Mouse (Mus musculus) thymus, adult 18-20 months (tissue): ENCODE results near the gene Mbnl2.

Source experiments
- DNase-seq, 2 experiments: peaks; one replicate each; pipeline ENCODE4 v3.0.0; 2022; ENCODE audit warnings: mixed read lengths in 2 of 2

The Mbnl2 gene

DNA sequence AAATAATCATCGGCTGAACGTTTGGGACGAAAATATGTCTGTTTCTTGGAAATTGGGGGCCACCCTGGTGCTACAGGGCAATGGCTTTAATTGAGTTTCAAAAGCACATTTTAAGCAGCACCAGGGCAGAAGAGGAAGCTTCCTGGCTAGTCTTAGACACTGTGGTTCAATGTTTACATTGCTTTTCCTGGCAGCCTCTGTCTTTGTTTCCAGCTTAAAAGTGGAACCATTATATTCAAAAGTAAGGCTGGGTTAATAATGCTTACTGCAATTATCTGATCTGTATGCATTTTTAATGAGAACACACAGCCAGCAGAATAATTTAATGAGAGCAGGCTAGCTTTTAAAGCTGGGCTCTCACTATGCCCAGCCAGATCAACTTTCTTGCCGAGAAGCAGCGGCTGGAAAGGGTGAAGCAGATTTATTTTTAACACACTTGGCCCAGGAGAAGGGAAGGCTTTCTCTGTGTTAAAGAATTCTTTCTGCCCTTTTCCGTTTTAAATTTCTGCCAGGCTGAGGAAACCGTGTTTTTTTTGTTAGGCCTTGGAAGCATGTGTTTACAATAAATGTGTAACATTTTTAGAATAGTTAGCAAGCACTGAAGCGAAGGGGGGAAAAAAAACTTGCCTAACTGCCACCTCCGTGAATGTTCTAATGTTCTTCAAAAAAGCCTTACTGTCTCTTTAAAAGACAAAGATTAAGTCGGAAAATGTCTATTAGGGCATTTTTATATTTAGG, 1.0 kb downstream of the Mbnl2 start:
- DNase-seq = no peak

DNA sequence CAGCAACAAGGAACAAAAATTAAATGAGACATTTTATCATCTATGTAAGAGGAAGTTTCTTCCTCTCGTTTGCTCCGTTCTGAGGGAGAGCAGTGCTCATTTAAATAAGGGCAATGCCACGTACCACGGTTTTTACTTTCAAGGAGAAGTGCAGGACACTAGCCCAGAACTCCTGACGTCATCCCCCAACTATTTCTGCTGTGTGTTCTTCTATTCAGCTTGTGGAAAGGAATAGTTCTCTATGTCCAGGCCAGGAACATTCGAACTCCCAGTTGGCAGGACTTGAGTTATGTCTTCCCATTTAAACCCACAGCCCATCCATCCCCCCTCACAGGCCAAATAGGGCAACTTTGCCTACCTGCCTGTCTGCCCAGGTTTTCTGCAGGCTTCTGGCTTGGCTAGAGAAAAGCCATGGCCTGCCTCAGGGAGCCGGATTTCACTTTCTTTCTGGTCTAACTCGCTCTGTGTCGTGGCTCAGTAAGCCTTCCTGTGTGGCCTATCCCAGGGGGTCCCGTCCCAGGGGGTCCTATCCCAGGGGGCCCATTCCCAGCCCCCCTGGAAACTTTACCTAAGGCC, 1.7 kb downstream of the Mbnl2 start:
- DNase-seq = no peak

DNA sequence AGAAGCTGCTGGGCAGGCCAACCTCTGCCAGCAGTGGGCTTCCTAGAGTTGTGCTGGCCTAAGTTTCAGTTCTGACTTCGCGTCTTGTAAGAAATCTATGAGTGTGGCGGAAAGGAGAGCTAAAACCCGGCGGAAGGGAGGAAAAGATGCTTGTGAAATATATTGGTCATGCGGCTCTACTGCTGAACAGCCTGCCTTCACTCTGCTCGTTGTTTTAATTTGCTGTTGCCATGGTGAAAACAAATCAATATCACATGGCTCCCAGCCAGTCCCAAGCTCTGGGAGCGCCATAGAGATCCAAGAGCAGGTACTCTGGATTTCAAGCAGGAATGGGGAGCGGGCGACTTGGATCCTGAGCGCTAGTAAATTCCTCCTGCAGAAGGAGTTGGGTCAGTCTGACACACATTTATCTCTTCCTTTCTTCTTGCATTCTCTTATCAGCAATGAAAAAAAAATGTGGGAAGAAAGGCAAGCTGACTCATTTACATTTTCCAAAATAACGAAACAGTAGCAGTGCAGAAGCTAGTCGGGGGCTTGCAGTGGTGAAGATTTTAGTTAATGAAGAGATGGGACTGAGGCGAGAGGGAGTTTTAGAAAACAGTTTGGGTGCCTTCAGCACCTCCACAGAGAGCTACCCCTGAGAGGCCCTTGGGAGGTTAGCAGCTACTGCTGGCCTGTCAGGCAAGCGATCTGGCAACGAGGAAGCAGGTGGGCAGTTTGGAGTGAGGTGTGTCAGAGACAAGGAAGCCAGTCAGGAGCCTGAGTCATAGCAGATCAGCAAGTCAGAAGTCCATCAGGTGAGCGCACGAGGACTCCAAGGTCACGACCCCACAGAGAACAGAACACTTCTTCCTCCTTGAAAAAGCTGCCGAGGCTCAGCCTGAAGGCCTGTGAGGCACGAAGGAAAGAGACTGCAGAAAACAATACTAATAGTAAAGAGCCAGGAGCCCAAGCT, 3.1 kb downstream of the Mbnl2 start:
- DNase-seq = no peak

DNA sequence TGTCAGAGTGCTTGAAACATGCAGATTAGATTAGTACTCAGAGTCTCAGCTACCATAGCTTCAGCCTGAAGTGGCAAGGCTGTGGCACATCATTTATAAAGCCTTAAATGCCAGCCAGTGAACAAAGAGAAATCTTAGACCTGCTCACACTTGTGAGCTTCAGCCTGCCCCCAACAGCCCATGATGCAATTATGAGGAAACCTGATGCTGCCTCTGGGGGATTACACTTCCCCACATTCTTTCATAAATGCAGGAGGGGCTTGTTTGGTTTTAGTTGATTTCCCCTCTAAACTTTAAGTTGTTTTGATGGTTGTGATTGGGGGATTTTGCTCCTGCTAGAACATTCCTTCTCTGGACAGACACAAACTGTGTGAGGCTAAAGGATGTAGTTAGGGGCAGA, 4.7 kb downstream of the Mbnl2 start:
- DNase-seq = no peak

DNA sequence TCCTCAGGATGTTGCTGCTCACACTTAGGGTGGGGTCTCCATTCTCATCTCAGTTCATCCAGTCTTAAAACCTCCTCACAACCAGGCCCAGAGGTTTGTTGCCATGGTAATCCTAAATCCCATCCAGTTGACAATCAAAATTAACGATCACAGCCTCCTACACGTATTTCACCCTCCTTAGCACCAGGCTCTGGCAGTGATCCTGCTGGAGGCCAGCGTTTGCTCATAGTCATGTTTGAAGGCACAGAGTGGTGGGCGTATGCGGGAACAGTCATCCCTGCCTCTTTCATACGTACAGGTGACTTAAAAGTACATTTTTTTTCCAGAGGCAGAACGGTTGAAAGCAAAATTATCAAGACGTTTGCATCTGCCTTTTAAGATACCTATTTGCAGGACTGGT, 8.3 kb downstream of the Mbnl2 start:
- no peak for DNase-seq

DNA sequence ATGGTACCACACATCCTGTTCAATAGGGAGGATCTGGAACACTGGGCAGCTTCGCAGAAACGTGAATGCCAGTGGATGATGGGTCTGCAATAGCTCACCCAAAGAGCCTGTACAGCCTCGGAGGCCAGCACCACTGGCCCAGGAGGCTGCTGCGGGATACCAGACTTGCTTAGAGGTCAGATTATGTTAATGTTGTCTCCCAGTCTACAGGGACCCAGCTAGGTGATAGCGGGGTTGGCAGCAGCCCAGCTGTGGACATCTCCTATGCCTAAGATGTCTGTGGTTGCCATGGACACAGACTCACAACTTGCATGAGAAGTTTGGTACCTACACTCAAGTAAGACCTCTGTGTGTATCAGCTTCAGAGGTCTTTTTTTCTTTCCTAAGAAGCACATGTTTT, 9.0 kb downstream of the Mbnl2 start:
- no peak for DNase-seq

DNA sequence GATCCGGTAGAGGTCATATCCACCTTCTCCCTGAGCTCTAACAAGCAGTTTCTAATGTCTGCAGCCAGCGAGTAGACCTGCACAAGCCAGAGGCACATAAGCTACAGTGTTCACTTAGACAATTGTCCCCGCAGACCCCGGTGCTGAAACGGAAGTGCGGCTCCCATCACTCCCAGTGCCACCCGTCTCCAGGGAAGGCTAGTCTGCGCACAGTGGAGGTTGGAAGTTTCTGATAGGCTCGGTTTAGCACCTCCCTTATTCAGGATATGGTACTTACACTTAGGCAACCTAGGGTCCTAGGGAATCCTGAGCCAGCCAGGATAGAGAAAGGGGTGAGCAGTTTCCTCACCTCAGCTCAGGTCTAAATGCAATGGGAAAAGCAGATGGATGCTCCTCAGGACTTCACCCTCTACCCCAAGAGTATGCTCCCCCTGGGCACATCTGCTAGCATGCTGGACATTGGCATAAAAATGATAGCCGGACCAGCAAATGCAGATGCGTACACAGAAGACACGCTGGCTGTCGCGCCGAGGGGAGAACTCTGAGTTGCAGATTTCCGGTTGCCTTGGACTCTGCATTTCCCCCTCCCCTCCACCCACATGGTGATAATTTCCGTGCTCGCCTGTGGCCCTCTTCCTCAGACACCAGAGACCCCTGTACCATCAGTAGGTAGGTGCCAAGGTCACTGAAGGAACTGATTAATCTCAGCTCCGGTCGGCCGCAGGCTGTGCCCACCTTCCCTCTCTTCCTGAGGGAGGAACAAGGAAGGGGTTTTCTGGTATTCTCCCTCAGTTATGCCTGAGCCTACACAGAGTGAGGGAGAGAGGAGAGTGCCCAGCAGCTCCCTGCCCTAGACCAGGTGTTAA, 11.9 kb downstream of the Mbnl2 start:
- DNase-seq = no peak

DNA sequence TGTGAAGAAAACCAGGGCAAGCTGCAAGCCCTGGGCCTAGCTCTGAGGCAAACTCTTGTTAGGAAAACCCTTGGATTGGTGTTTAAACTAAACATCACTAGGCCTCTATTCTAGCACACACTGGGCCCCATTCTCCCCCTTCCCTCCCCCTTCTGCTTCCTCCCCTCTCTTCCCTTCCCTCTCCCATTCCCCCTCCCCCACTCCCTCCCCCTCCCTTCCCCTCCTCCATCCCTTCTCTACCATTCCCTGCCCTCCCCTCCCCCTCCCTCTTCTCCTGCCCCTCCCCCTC, 12.5 kb downstream of the Mbnl2 start:
- DNase-seq = no peak

DNA sequence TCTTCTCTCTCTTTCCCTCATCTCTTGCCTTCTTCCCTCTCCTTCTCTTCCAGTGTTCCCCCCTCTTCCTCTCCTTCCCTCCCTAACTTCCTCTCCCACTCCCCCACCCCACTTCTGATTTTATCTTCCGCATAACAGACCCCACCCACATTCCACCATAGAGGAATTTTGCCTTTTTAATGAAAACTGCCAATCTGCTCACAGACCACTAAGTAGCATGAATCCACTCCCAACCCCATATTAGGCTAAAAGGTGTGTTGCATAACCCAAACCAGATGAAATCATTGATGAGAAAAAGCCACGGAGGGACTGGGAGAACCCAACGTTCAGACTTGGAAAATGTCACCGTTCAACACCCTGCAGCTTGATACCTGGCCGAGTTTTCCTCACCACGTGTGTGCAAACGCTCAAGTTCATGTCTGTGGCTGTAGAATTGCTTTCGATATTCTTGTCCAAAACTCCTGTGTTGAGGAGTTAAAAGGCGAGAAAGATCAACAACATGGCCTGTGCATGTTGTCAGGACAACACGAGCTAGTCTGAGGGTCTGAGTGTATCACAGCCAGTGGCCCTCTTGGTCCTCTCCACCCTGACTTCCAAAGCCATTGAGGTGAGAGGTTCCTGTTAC, 13.0 kb downstream of the Mbnl2 start:
- no peak for DNase-seq

DNA sequence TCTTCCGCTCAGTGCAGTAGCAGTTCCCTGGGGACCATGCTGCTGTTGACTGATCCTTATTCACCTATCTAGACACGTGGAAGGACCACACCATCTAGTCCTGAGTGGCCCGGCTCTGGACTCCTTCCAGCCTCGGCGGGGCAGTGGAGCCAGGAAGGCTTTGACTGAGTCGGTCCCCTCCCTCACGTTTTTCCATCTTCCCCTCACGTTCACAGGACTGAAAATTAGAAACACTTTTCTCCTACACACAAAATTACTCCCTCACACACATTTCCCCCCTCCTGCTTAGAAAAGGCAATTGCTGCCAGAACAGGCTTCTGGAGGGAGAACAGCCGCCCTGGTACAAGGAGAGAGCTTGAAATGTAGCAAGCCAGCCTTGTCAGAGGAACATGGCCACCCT, 13.6 kb downstream of the Mbnl2 start:
- DNase-seq = no peak

DNA sequence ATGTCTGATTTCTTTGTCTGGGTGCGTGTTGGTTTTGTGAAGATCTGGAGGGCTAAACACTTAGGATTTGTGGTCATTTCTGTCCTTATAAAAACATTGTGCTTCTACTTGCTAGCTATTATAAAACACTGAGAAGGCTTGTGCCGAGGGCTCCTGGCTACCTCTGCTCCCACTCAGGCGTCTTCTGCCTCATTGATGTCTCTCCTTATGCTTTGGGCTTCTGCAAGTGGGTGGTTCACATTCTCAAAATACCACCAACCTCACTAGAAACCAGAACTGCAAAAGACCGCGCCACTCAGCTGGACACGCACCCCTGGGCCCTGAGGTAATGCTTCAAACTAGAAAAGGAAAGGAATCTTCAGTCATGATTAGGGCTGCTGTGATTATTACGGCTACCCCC, 14.1 kb downstream of the Mbnl2 start:
- DNase-seq = no peak

DNA sequence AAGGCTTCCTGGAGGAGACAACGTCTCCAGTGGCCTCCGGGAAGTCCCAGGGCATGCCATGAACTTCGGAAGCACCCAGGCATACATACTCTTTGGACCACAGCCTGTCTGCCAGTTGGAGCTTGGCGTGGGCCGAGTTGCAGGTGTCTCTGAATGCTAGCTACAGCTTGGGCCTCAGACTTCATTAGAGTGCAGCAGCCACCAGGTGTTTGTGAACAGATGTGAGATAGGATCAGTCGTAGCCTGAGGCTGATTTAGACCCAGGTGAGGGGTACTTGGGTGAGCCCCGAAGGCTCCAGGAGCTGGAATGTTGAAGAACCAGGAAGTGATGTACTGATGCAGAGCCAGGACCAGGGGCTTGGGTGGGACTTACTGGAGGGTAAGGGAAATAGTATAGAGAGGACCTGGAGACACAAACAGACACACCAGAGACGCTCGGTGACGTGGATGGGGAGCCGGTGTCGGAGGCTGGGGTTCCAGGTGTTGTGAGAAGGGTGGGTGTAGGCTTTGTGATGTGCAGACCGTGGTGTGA, 15.8 kb downstream of the Mbnl2 start:
- DNase-seq = no peak

DNA sequence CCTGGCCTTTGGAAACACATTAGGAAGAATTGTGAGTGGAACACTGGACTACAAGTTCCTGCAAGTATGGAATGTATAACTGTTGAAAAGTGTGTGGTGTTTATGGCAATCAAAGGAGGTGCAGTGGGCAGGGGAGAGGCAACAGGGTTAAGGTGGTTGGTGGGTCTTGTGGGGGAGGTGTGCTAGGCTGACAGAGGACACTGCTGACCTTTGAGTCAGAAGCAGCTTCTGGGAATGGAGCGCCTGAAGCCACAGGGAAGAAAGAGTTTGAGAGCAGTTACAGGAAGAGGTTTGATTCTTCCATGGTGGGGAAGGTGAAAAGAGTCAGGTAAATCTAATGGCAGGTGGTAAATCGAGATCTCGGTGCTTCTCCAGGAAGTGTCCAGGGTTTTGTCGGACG, 16.7 kb downstream of the Mbnl2 start:
- no peak for DNase-seq

DNA sequence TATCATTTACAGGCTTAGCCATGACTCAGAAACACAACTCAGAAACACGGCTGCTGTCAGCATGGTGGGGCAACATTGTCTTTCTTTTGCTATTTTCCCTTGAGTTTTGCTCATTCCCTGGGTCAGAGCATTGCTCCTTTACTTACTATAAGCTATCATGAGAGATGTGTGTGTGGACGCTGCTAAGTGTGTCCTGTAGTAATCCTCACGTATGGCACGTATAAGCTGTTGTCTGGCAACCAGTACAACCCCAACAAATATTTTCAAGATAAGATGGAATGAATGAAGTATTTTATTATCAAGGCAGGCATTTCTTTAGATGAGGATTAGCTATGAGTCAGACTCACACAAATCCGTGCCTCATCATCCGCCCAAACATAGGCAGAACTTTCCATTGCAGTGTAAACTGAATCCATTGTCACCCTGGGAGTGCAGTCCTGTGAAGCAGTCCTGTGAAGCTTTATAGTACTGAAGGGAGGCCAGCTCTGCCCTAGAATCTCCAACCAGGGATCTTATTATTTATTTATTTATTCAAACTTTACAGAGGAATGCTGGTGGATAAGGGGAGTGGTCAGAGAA, 17.2 kb downstream of the Mbnl2 start:
- no peak for DNase-seq

DNA sequence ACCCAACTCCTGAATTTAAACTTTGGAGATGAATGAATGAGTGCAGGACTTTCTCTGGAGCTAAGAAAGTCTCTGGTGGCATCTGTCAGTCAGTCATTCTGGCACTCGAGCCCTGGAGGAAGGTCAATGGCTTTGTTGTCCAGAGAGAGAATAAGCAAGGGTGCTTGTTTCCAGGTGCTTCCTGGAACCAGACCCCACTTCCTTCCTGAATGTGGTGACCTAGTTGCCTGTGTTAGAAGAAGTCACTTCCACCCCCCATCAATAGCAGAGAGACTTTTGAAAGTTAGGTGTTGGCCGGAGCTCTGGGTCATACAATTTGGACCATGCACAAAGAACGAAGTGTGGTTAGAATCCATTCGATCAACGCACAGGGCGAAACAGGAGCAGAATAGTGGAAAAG, 19.0 kb downstream of the Mbnl2 start:
- DNase-seq = no peak

DNA sequence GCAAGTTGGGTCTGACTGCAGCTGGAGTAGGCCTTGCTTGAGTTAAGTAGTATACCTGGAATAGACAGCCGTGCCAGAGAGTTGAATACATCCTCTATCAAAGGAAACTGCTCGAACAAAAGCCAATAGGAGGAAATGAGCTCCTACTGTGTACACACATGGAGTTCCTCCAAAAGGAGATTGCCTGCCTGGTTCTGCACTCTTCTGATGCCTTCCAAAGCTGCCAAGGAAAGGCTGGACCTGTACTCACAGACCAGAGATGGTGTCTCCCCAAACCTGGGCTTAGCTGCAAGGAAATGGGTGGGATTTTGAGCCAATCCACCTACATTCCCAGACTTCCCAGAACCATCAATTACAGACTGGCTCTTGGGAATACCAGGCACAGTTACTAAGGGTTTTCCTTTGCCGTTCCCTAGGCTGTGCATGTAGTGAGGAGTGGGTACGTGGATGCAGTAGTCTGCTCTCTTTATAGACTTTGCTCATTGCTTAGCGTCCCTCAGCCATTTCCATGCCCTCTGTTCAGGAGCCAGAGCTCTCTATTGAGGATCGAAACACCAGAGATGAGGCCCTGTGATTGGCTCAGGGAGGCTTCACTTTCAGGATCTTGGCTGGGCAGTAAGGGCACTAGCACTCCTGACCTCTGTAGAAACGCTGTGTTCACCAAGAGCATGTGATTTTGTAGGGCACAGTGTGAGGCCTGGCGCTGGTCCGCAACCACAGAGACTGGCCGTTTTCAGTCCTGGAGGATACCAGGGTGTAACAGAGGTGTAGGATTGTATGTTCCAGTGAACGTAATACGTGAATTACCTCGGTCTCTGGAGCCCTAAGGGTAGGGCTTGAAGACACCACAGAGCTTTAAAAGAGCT, 20.1 kb downstream of the Mbnl2 start:
- DNase-seq = no peak

DNA sequence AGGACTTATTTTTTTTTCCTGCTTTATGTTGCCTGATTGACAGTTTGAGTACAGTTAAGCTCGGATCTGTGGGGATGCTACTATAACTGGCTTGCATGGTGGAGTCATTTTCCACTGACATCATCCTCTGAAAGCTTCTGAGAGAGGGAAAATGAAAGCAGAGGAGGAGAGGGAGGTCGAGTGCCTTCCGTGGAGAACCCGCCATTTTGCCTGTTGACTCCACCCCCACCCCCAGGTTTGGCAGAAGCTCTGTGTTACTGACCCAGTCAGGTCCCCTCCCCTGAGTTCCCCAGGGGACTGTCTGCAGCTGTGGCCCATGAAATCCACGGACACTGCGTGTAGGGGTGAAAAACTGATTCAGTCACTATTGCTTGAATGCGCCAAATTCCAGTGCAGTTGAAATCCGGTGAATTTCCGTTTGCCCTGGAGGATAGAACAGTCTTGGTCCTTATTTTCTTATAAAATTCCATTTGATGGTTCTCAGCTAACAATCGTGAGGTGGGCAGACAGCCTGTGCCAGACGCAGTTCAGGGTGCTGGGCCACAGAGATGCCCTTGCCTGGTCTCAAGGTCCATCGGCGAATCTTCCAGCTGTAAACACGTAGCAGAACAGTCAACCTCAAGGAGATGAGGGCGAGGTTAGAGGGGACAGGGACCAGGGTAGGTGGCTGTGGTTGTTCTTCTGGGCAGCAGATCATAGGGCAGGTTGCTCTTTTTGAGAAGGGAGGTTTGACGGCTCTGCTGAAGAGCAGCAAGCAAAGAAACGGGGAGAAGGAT, 20.9 kb downstream of the Mbnl2 start:
- no peak for DNase-seq

DNA sequence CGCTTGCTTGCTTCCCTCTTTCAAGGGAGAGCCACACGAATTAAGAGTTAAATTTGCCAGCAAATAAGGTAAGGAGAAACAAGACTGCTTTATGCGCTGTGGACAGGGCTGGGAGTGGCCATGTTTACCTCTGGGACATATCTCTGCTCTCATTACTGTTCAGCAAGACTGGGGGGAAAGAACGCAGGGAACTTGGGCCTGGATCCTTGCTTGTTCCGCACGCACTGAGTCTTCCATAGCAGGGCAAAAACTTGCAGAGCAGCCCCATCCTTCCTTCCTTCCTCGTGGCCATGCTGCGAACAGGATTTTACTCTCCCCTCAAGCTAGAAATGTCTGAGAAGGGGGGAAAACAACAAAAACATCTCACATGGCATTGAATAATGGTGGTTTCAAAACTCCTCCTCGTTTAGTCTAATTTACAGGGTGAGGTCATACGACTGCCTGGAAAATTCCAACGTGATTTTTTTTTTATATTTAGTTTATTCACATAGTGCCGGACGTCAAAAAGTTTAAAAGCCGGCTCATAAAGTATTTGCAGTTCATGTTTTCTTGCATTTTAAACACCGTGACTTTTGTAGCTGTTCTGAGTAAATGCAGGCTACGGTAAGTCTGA, 21.8 kb downstream of the Mbnl2 start:
- DNase-seq = no peak

DNA sequence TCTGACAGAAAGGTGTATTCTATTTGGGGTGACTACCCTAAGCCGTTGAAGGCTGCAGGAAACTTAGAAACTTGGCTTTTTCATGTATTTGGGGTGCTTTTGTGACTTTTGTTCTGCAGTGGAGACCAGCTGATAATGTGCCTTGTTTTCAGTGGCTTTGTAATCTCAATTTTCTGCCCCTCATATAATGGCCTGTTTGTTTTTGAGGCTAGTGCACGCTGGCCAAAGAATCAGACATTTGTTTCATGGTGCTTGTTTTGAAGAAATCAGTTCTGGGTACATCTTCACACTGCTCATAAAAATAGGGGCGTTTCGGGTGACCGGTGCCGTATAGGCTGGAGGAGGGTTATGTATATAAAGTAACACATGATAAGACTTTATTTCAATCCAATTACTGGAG, 22.4 kb downstream of the Mbnl2 start:
- DNase-seq = no peak

DNA sequence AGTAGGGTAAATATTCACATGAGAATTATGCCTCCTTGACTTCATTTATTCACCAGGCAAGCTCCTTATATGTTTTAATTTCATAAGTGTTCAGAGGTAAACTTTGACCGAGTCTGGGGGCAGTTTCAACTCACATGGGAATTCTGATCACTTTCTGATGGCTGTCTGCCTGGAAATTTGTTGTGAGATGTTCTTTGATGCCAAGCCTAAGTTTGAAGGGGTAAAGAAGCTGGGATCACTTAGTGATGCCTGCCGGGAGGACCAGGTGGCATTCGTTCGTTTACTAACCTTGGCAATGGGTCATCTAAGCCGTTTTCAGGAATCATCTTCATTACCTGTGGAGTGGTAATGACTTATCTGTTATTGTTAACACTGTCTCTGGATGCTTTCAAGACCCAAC, 23.0 kb downstream of the Mbnl2 start:
- no peak for DNase-seq
